Mouse (Mus musculus): ENCODE data around the gene Phf21b. TPM values are rescaled to one million over a fixed set of nuclear protein-coding genes. Genes with fewer than 3 reads are reported as not detected.
A peak's percentile ranks its signal among the peaks of the same experiment; 100 is the strongest.

The Phf21b gene
- total and polyA plus RNA-seq, 2 experiments from 2014 or later: 0.04 to 0.05 TPM

DNA sequence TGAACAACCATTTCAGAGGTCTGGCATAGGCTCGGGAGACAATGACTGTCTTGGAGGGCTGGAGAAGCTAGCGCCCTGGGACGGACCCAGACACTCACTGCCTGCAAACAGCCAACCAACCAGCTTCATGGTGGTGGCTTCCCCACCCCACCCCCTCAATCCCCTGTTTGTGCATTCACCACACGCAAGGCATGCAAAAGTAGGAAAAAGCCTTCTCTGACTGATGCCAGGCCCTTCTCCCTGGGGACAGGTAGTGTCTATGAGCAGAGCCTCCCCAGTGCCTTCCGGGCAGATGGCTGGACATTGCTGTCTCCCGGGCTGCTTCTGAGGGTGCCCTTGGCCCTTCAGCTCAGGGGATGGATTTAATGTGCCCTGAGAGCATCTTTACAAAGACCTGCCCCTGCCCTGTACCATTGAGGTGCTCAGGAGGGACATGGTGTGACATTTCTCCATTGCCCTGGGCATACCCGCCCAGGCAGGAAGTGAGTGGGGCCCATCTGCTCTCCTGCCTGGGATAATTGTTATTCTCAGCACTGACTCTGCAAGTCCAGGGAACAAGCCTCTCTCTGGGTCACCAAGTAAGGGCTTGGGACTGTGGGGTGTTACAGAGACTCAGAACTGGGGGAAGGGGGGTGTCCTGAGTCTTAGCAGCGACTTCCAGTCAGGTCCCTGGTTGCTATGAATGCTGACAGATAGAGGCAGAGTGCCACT is 93.0 kb downstream of the Phf21b start:
- Histone ChIP-seq H3K4me1 (ENCODE audit: control insufficient read depth, insufficient read depth) (no peaks in the 10 kb centered on the region), H3K27me3 (ENCODE audit: control insufficient read depth, insufficient read depth, low read length) (0 out of 2 replicates have a peak, but pooled peaks cover under 1% of the 10 kb centered on the region), H3K9ac (replicated peaks; ENCODE audit: low read depth, low read length) (no peak overlapping the region), H3K9me3 (replicated peaks; ENCODE audit: control insufficient read depth, low read length) (no peaks in the 10 kb centered on the region), H3K4me3 (ENCODE audit: low read depth, low read length) (no peak overlapping the region), H3K4me2 (ENCODE audit: low read depth, low read length) (no peak overlapping the region), H3K27ac (ENCODE audit: low read depth) (no peak overlapping the region), H3K36me3 (replicated peaks; ENCODE audit: control insufficient read depth, insufficient read depth, low read length) (no peaks in the 10 kb centered on the region)
- DNase-seq (ENCODE audit: low spot score) (no peak), ATAC-seq (ENCODE audit: insufficient read depth, low read depth) (no peak)
- TF ChIP-seq CTCF (IDR thresholded peaks at IDR 0.05; ENCODE audit: low read depth) (no peak), EP300 (IDR thresholded peaks at IDR 0.05; ENCODE audit: low read depth) (no peak)
- 75% methylated on average over 8 of the region's 8 CpGs for WGBS

DNA sequence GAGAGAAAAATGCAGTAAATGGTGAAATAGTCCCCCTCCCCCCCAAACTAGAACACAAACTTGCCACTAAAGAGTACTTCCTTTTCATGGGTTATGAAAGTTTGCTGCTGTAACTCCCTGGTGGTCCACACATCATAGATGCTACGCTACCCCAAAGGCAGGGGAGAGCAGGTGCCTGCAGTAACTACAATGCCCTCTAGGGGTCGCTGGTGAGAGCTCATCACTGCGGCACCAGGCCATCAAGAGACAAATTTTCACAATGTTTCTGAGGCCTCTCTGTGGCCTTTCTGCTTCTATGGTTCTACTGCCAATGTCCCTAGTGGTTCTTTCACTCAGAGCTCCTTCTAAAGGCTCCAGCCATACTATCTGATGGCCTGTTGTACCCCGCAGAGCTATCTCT is 97.4 kb downstream of the Phf21b start:
- Histone ChIP-seq H3K27me3 (ENCODE audit: control insufficient read depth, insufficient read depth, low read length) (peaks cover 12% of the 10 kb centered on the region; the same call in 1 of the 2 replicates), H3K4me2 (ENCODE audit: low read depth, low read length) (no peak overlapping the region), H3K4me1 (ENCODE audit: control insufficient read depth, insufficient read depth) (no peaks in the 10 kb centered on the region), H3K36me3 (replicated peaks; ENCODE audit: control insufficient read depth, insufficient read depth, low read length) (no peaks in the 10 kb centered on the region), H3K4me3 (ENCODE audit: low read depth, low read length) (no peak overlapping the region), H3K9me3 (replicated peaks; ENCODE audit: control insufficient read depth, low read length) (no peaks in the 10 kb centered on the region), H3K9ac (replicated peaks; ENCODE audit: low read depth, low read length) (no peak overlapping the region), H3K27ac (ENCODE audit: low read depth) (no peak overlapping the region)
- ATAC-seq (ENCODE audit: insufficient read depth, low read depth) (no peak), DNase-seq (ENCODE audit: low spot score) (no peak)
- TF ChIP-seq EP300 (IDR thresholded peaks at IDR 0.05; ENCODE audit: low read depth) (no peak), CTCF (IDR thresholded peaks at IDR 0.05; ENCODE audit: low read depth) (peak; percentile 59)
- WGBS: 31% methylated on average over 4 of the region's 4 CpGs

DNA sequence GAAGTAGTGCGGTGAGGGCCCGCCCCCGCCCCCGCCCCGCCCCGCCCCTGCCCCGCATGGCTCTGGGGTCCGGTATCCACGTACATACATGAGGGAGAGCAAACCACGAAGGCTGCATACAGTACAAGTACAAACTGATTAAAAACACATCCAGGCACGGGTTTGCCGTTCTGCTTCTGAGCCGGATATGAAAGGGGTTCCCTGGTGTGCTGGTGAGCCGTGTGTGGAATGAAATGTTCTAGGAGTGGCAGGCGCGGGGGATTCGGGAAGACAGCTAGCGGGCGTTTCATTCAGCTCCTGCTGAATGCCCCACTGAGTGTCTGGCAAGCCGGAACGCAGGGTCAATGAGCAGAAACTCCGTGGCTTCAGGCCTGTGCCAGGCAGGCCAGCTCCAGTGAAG is 99.4 kb downstream of the Phf21b start:
- no peak overlapping the region for H3K27ac ChIP-seq (ENCODE audit: low read depth)
- 4% methylated on average over 22 of the region's 22 CpGs for WGBS
- TF ChIP-seq EP300 (IDR thresholded peaks at IDR 0.05; ENCODE audit: low read depth) (no peak), CTCF (IDR thresholded peaks at IDR 0.05; ENCODE audit: low read depth) (no peak)
- H3K9me3 ChIP-seq (replicated peaks; ENCODE audit: control insufficient read depth, low read length): no peaks in the 10 kb centered on the region
- H3K4me3 ChIP-seq (ENCODE audit: low read depth, low read length): peak overlapping the region; percentile 14; the same call in 1 of the 2 replicates
- ATAC-seq (ENCODE audit: insufficient read depth, low read depth) (no peak), DNase-seq (ENCODE audit: low spot score) (no peak)
- peak overlapping the region; percentile 51 for H3K4me2 ChIP-seq (ENCODE audit: low read depth, low read length)
- no peak overlapping the region for H3K9ac ChIP-seq (replicated peaks; ENCODE audit: low read depth, low read length)
- H3K27me3 ChIP-seq (ENCODE audit: control insufficient read depth, insufficient read depth, low read length): peaks cover 12% of the 10 kb centered on the region; the same call in 1 of the 2 replicates
- H3K4me1 ChIP-seq (ENCODE audit: control insufficient read depth, insufficient read depth): no peaks in the 10 kb centered on the region
- no peaks in the 10 kb centered on the region for H3K36me3 ChIP-seq (replicated peaks; ENCODE audit: control insufficient read depth, insufficient read depth, low read length)

DNA sequence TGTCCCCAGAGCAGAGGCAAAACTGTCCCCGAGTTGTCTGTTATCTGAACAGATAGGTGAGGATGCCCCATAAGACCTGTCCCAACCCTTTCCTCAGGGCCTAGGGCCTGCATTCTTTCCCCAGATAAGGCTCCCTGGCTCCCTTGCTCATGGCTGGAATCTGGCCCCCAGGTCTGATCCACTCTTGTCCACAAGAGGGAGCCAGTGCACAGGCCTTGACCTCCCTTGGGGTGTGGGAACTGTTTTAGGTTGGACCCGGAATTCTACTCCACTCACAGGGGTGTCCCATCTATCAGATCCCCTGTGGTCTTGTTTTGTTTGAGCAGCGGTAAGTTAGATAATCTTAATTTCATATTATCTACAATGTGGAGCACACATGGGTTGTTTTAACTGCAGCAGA is 100.9 kb downstream of the Phf21b start:
- WGBS: 5% methylated on average over 3 of the region's 3 CpGs
- no peaks in the 10 kb centered on the region for H3K9me3 ChIP-seq (replicated peaks; ENCODE audit: control insufficient read depth, low read length)
- peaks cover 12% of the 10 kb centered on the region; the same call in 1 of the 2 replicates for H3K27me3 ChIP-seq (ENCODE audit: control insufficient read depth, insufficient read depth, low read length)
- TF ChIP-seq EP300 (IDR thresholded peaks at IDR 0.05; ENCODE audit: low read depth): no peak
- TF ChIP-seq CTCF (IDR thresholded peaks at IDR 0.05; ENCODE audit: low read depth): peak; percentile 96
- H3K27ac ChIP-seq (ENCODE audit: low read depth): no peak overlapping the region
- DNase-seq (ENCODE audit: low spot score) (peak; percentile 57), ATAC-seq (ENCODE audit: insufficient read depth, low read depth) (peak; percentile 66; the same call in 1 of the 2 replicates)
- H3K4me1 ChIP-seq (ENCODE audit: control insufficient read depth, insufficient read depth): no peaks in the 10 kb centered on the region
- H3K4me3 ChIP-seq (ENCODE audit: low read depth, low read length): no peak overlapping the region
- H3K4me2 ChIP-seq (ENCODE audit: low read depth, low read length): no peak overlapping the region
- no peaks in the 10 kb centered on the region for H3K36me3 ChIP-seq (replicated peaks; ENCODE audit: control insufficient read depth, insufficient read depth, low read length)
- H3K9ac ChIP-seq (replicated peaks; ENCODE audit: low read depth, low read length): no peak overlapping the region

DNA sequence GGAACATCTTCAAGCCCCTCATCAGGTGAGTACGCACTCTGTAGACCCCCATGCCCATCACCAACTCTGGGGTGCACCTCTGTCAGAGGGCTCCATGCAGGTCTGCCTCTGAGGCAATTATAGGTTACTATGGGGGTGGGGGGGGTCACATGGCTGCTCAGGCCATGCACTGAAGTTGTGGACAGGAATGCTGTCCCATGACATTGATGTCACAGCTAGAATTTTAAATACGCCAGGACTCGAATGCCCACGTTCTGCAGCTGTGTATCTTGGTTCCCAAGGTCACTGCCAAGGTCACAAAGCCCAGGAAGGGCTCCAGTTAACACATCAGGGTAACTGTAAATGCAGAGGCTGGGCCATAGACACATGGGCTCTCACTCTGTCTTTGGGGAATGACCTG is 110.0 kb downstream of the Phf21b start:
- 50% methylated on average over 4 of the region's 4 CpGs for WGBS
- Histone ChIP-seq H3K4me3 (ENCODE audit: low read depth, low read length) (no peak overlapping the region), H3K27me3 (ENCODE audit: control insufficient read depth, insufficient read depth, low read length) (no peaks in the 10 kb centered on the region), H3K36me3 (replicated peaks; ENCODE audit: control insufficient read depth, insufficient read depth, low read length) (no peaks in the 10 kb centered on the region), H3K9me3 (replicated peaks; ENCODE audit: control insufficient read depth, low read length) (no peaks in the 10 kb centered on the region), H3K9ac (replicated peaks; ENCODE audit: low read depth, low read length) (no peak overlapping the region), H3K27ac (ENCODE audit: low read depth) (no peak overlapping the region), H3K4me2 (ENCODE audit: low read depth, low read length) (no peak overlapping the region), H3K4me1 (ENCODE audit: control insufficient read depth, insufficient read depth) (peaks cover 9% of the 10 kb centered on the region; the same call in 1 of the 2 replicates)
- TF ChIP-seq CTCF (IDR thresholded peaks at IDR 0.05; ENCODE audit: low read depth): no peak
- peak; percentile 74; the same call in 1 of the 2 replicates for TF ChIP-seq EP300 (IDR thresholded peaks at IDR 0.05; ENCODE audit: low read depth)
- ATAC-seq (ENCODE audit: insufficient read depth, low read depth): peak; percentile 76
- peak; percentile 18 for DNase-seq (ENCODE audit: low spot score)

Data from heart, postnatal 0 days (tissue).